Mouse (Mus musculus): ENCODE measurements around the gene Rora. TPM values are rescaled to one million over a fixed set of nuclear protein-coding genes. Genes with fewer than 3 reads are reported as not detected.

Gene Rora
- polyA plus RNA-seq, 1 experiment from 2014 or later, result 6.6 TPM

- peak overlapping the region; percentile 99 for H3K27ac ChIP-seq (replicated peaks)
- peaks cover 10% of the 10 kb centered on the region for H3K4me1 ChIP-seq
- peaks cover 3% of the 10 kb centered on the region for H3K36me3 ChIP-seq (replicated peaks)
- H3K27me3 ChIP-seq (replicated peaks; ENCODE audit: low read depth, poor library complexity, severe bottlenecking), result no peaks in the 10 kb centered on the region
- no peaks in the 10 kb centered on the region for H3K9me3 ChIP-seq
- H3K4me3 ChIP-seq, result peak overlapping the region; percentile 87
- 67% methylated on average over 2 of the region's 2 CpGs for WGBS
- no peak for DNase-seq (ENCODE audit: low spot score)
These were observed 743.8 kb downstream of the Rora start for GRCm38 (mm10) chr9:69397432-69397759.

GRCm38 (mm10) chr9:69397760-69398452, 744.3 kb downstream of the Rora start, which contains the start of gene Ice2:
Gene Ice2 (plus strand): TSS chr9:69397906.
- Histone ChIP-seq H3K36me3 (replicated peaks) (peaks cover 3% of the 10 kb centered on the region), H3K4me1 (peaks cover 10% of the 10 kb centered on the region), H3K27me3 (replicated peaks; ENCODE audit: low read depth, poor library complexity, severe bottlenecking) (no peaks in the 10 kb centered on the region), H3K27ac (replicated peaks) (peak within 1 kb of the TSS; percentile 99), H3K4me3 (peak within 1 kb of the TSS; percentile 87), H3K9me3 (no peaks in the 10 kb centered on the region)
- peak; percentile 86 for DNase-seq (ENCODE audit: low spot score)
- under 1% methylated on average over 53 of the region's 53 CpGs for WGBS

- Histone ChIP-seq H3K36me3 (replicated peaks) (peaks cover 3% of the 10 kb centered on the region), H3K27ac (replicated peaks) (peak overlapping the region; percentile 99), H3K4me1 (peaks cover 10% of the 10 kb centered on the region), H3K27me3 (replicated peaks; ENCODE audit: low read depth, poor library complexity, severe bottlenecking) (no peaks in the 10 kb centered on the region), H3K4me3 (peak overlapping the region; percentile 87), H3K9me3 (no peaks in the 10 kb centered on the region)
- DNase-seq (ENCODE audit: low spot score), result no peak
- WGBS, result 25% methylated on average over 10 of the region's 10 CpGs
These were observed 744.9 kb downstream of the Rora start for GRCm38 (mm10) chr9:69398453-69398850.

- DNase-seq (ENCODE audit: low spot score), result no peak
- no peak overlapping the region for H3K27ac ChIP-seq (replicated peaks)
- peaks cover 11% of the 10 kb centered on the region for H3K36me3 ChIP-seq (replicated peaks)
- 77% methylated on average over 6 of the region's 6 CpGs for WGBS
- no peak overlapping the region for H3K4me3 ChIP-seq
- H3K9me3 ChIP-seq, result no peaks in the 10 kb centered on the region
- no peaks in the 10 kb centered on the region for H3K4me1 ChIP-seq
- no peaks in the 10 kb centered on the region for H3K27me3 ChIP-seq (replicated peaks; ENCODE audit: low read depth, poor library complexity, severe bottlenecking)
These were observed 751.1 kb downstream of the Rora start for GRCm38 (mm10) chr9:69404671-69405070.

- 95% methylated on average over 1 of the region's 1 CpGs for WGBS
- DNase-seq (ENCODE audit: low spot score), result no peak
- no peaks in the 10 kb centered on the region for H3K27me3 ChIP-seq (replicated peaks; ENCODE audit: low read depth, poor library complexity, severe bottlenecking)
- H3K36me3 ChIP-seq (replicated peaks), result peaks cover 68% of the 10 kb centered on the region
- H3K9me3 ChIP-seq, result no peaks in the 10 kb centered on the region
- H3K4me3 ChIP-seq, result no peak overlapping the region
- peaks cover 6% of the 10 kb centered on the region; the same call in 1 of the 2 replicates for H3K4me1 ChIP-seq
- H3K27ac ChIP-seq (replicated peaks), result no peak overlapping the region
These were observed 765.9 kb downstream of the Rora start for GRCm38 (mm10) chr9:69419476-69419875.

GRCm38 (mm10) chr9:69430531-69430930, 776.9 kb downstream of the Rora start:
- H3K9me3 ChIP-seq, result no peaks in the 10 kb centered on the region
- no peak overlapping the region for H3K4me3 ChIP-seq
- 88% methylated on average over 3 of the region's 3 CpGs for WGBS
- no peak overlapping the region for H3K27ac ChIP-seq (replicated peaks)
- DNase-seq (ENCODE audit: low spot score), result no peak
- peaks cover 14% of the 10 kb centered on the region for H3K4me1 ChIP-seq
- peaks cover 73% of the 10 kb centered on the region for H3K36me3 ChIP-seq (replicated peaks)
- H3K27me3 ChIP-seq (replicated peaks; ENCODE audit: low read depth, poor library complexity, severe bottlenecking), result no peaks in the 10 kb centered on the region

GRCm38 (mm10) chr9:69431863-69432555, 778.4 kb downstream of the Rora start:
- no peaks in the 10 kb centered on the region for H3K27me3 ChIP-seq (replicated peaks; ENCODE audit: low read depth, poor library complexity, severe bottlenecking)
- no peak overlapping the region for H3K4me3 ChIP-seq
- H3K9me3 ChIP-seq, result no peaks in the 10 kb centered on the region
- H3K4me1 ChIP-seq, result peaks cover 14% of the 10 kb centered on the region
- peaks cover 58% of the 10 kb centered on the region for H3K36me3 ChIP-seq (replicated peaks)
- peak; percentile 24 for DNase-seq (ENCODE audit: low spot score)
- WGBS, result 62% methylated on average over 6 of the region's 6 CpGs
- 0 out of 2 replicates have a peak overlapping the region, but pooled peaks have one; percentile 26 for H3K27ac ChIP-seq (replicated peaks)

- 85% methylated on average over 10 of the region's 10 CpGs for WGBS
- Histone ChIP-seq H3K27me3 (replicated peaks; ENCODE audit: low read depth, poor library complexity, severe bottlenecking) (no peaks in the 10 kb centered on the region), H3K36me3 (replicated peaks) (peaks cover 29% of the 10 kb centered on the region), H3K4me3 (no peak overlapping the region), H3K9me3 (no peaks in the 10 kb centered on the region), H3K27ac (replicated peaks) (no peak overlapping the region), H3K4me1 (peaks cover 21% of the 10 kb centered on the region)
- DNase-seq (ENCODE audit: low spot score), result no peak
These were observed 781.6 kb downstream of the Rora start for GRCm38 (mm10) chr9:69435194-69435593.

- Histone ChIP-seq H3K4me1 (peaks cover 25% of the 10 kb centered on the region), H3K27me3 (replicated peaks; ENCODE audit: low read depth, poor library complexity, severe bottlenecking) (no peaks in the 10 kb centered on the region), H3K9me3 (no peaks in the 10 kb centered on the region), H3K27ac (replicated peaks) (no peak overlapping the region), H3K4me3 (no peak overlapping the region), H3K36me3 (replicated peaks) (peaks cover 25% of the 10 kb centered on the region)
- DNase-seq (ENCODE audit: low spot score), result no peak
These were observed 782.1 kb downstream of the Rora start for GRCm38 (mm10) chr9:69435662-69436061.
